Mouse (Mus musculus): ENCODE measurements around the gene Las1l. TPM values are rescaled to one million over a fixed set of nuclear protein-coding genes. Genes with fewer than 3 reads are reported as not detected.

The Las1l gene
- polyA plus RNA-seq, 1 experiment from 2014 or later: 31.3 TPM

Other genes starting within 250 kb of the Las1l start
- gene Zc3h12b, start 245.3 kb downstream of the Las1l start, polyA plus RNA-seq (2014; fragmentation: Nextera tagmentation; extraction: Ambion mirVana): 3.0 and 3.7 TPM in 2 replicates
- gene Msn, start 139.1 kb upstream of the Las1l start, polyA plus RNA-seq (2014; fragmentation: Nextera tagmentation; extraction: Ambion mirVana): 118 and 129 TPM in 2 replicates

Measured in embryonic facial prominence, embryonic 14.5 days (tissue).